Mouse (Mus musculus) urinary bladder, postnatal 10 days (tissue): ENCODE results near the gene Srd5a3.
"Not testable (repeated sequence)": the region's sequence is repeated elsewhere in the genome, so short reads cannot be mapped to it uniquely, and the experiment has no call there.

ENCODE experiments used
- DNase-seq: peaks from one replicate; pipeline ENCODE4 v3.0.0; 2022; ENCODE audit warnings: low spot score

Srd5a3 gene

GRCm38 (mm10) chr5:76139808-76140729 lies at the start of gene Srd5a3:
Srd5a3 (plus strand) TSS chr5:76140271.
- peak; percentile 90 for DNase-seq

- not testable (repeated sequence) for DNase-seq
Observed at GRCm38 (mm10) chr5:76103809-76104208, 36.3 kb upstream of the Srd5a3 start.

GRCm38 (mm10) chr5:76107306-76107705 lies 32.8 kb upstream of the Srd5a3 start:
- DNase-seq, result no peak

GRCm38 (mm10) chr5:76108496-76108895 lies 31.6 kb upstream of the Srd5a3 start:
- no peak for DNase-seq

GRCm38 (mm10) chr5:76111173-76111572 lies 28.9 kb upstream of the Srd5a3 start:
- no peak for DNase-seq

- DNase-seq, result no peak
Observed at GRCm38 (mm10) chr5:76112016-76112415, 28.1 kb upstream of the Srd5a3 start.

GRCm38 (mm10) chr5:76115436-76116041 lies 24.5 kb upstream of the Srd5a3 start:
- DNase-seq, result no peak

GRCm38 (mm10) chr5:76118441-76118840 lies 21.6 kb upstream of the Srd5a3 start:
- DNase-seq, result peak; percentile 22

- no peak for DNase-seq
Observed at GRCm38 (mm10) chr5:76120634-76121033, 19.4 kb upstream of the Srd5a3 start.

GRCm38 (mm10) chr5:76127584-76128316 lies 12.3 kb upstream of the Srd5a3 start:
- no peak for DNase-seq

- no peak for DNase-seq
Observed at GRCm38 (mm10) chr5:76130292-76130691, 9.8 kb upstream of the Srd5a3 start.

- no peak for DNase-seq
Observed at GRCm38 (mm10) chr5:76131990-76132389, 8.1 kb upstream of the Srd5a3 start.

GRCm38 (mm10) chr5:76135644-76136043 lies 4.4 kb upstream of the Srd5a3 start:
- no peak for DNase-seq

- no peak for DNase-seq
Observed at GRCm38 (mm10) chr5:76136271-76136670, 3.8 kb upstream of the Srd5a3 start.

- no peak for DNase-seq
Observed at GRCm38 (mm10) chr5:76137586-76137985, 2.5 kb upstream of the Srd5a3 start.

- DNase-seq, result no peak
Observed at GRCm38 (mm10) chr5:76138071-76138470, 2.0 kb upstream of the Srd5a3 start.

GRCm38 (mm10) chr5:76138512-76138911 lies 1.6 kb upstream of the Srd5a3 start:
- DNase-seq, result no peak

GRCm38 (mm10) chr5:76139171-76139671 lies 850 bp upstream of the Srd5a3 start:
- DNase-seq, result no peak

- no peak for DNase-seq
Observed at GRCm38 (mm10) chr5:76140730-76141066, 627 bp downstream of the Srd5a3 start.

- no peak for DNase-seq
Observed at GRCm38 (mm10) chr5:76143356-76143755, 3.3 kb downstream of the Srd5a3 start.

GRCm38 (mm10) chr5:76146401-76146800 lies 6.3 kb downstream of the Srd5a3 start:
- no peak for DNase-seq

GRCm38 (mm10) chr5:76149436-76149835 lies 9.4 kb downstream of the Srd5a3 start:
- DNase-seq, result no peak

GRCm38 (mm10) chr5:76152956-76153355 lies 12.9 kb downstream of the Srd5a3 start:
- DNase-seq, result no peak
